Mouse (Mus musculus) MEL (cell line): ENCODE data around the gene Olfr718-ps1. TPM values are rescaled to one million over a fixed set of nuclear protein-coding genes. Genes with fewer than 3 reads are reported as not detected.

ENCODE experiments used
- DNase-seq: peaks from one replicate; pipeline ENCODE4 v3.0.0; 2011; ENCODE audit warnings: low read depth, low spot score
- H3K27ac ChIP-seq: 2 replicates; pipeline ENCODE4 v1.5.1; 2012; ENCODE audit warnings: low read depth, mild to moderate bottlenecking, control low read depth, low read length, moderate library complexity; ENCODE audit not compliant: control insufficient read depth
- H3K27me3 ChIP-seq, 2 experiments: fragments of 150-350 bp in 1 of 2; sonication (generic) in 1 of 2; 2 replicates each; pipeline ENCODE4 v1.6.1; 2012; ENCODE audit warnings: low read length in 2 of 2, mild to moderate bottlenecking in 2 of 2, improper control_type of control experiment in 1 of 2, moderate library complexity in 1 of 2; ENCODE audit not compliant: insufficient read depth in 2 of 2, control insufficient read depth in 1 of 2
- H3K36me3 ChIP-seq, 2 experiments: 2 replicates each; pipeline ENCODE4 v1.6.1; 2012 to 2014; ENCODE audit warnings: low read length in 2 of 2, improper control_type of control experiment in 1 of 2, inconsistent platforms in 1 of 2, mild to moderate bottlenecking in 1 of 2; ENCODE audit not compliant: insufficient read depth in 2 of 2, control insufficient read depth in 1 of 2
- H3K4me1 ChIP-seq, 2 experiments: fragments of 150-350 bp in 1 of 2; sonication (generic) in 1 of 2; 2 replicates each; pipeline ENCODE4 v1.6.1; 2012; ENCODE audit warnings: low read length in 2 of 2, improper control_type of control experiment in 1 of 2, mild to moderate bottlenecking in 1 of 2; ENCODE audit not compliant: insufficient read depth in 2 of 2, control insufficient read depth in 1 of 2
- H3K4me3 ChIP-seq, 2 experiments: fragments of 150-350 bp in 1 of 2; sonication (generic) in 1 of 2; 2 replicates each; pipeline ENCODE4 v1.5.1; 2012; ENCODE audit warnings: low read depth in 2 of 2, low read length in 2 of 2, mild to moderate bottlenecking in 2 of 2, moderate library complexity in 2 of 2, control low read depth in 1 of 2, improper control_type of control experiment in 1 of 2; ENCODE audit not compliant: control insufficient read depth in 1 of 2, insufficient read depth in 1 of 2
- H3K79me2 ChIP-seq: 2 replicates; pipeline ENCODE4 v1.6.1; 2012; ENCODE audit warnings: mild to moderate bottlenecking, low read length, moderate library complexity; ENCODE audit not compliant: control insufficient read depth, poor library complexity, insufficient read depth
- H3K9ac ChIP-seq: 2 replicates; pipeline ENCODE4 v1.6.1; 2012; ENCODE audit warnings: low read depth, mild to moderate bottlenecking, control low read depth, low read length, moderate library complexity; ENCODE audit not compliant: control insufficient read depth, poor library complexity, severe bottlenecking
- H3K9me3 ChIP-seq: fragments of 150-350 bp; sonication (generic); replicated peaks from 2 replicates; pipeline ENCODE4 v1.6.1; 2012; ENCODE audit warnings: mild to moderate bottlenecking, low read length, improper control_type of control experiment, moderate library complexity; ENCODE audit not compliant: insufficient read depth
- BHLHE40 ChIP-seq: IDR thresholded peaks from 2 replicates; pipeline ENCODE4 v1.6.1; 2012; ENCODE audit warnings: low read depth, mild to moderate bottlenecking, inconsistent platforms, low read length, improper control_type of control experiment, borderline replicate concordance
- CHD2 ChIP-seq: IDR thresholded peaks from 2 replicates; pipeline ENCODE4 v1.6.1; 2011; ENCODE audit warnings: low read length, improper control_type of control experiment
- CTCF ChIP-seq, 3 experiments: IDR thresholded peaks in 2 of 3; conservative IDR thresholded peaks in 1 of 3; 2 replicates each; pipeline ENCODE4 v1.5.1; 2011 to 2012; ENCODE audit warnings: low read length in 3 of 3, low read depth in 2 of 3, mild to moderate bottlenecking in 2 of 3, improper control_type of control experiment in 1 of 3, inconsistent platforms in 1 of 3, mixed read lengths in 1 of 3, moderate library complexity in 1 of 3; ENCODE audit not compliant: control insufficient read depth in 1 of 3, insufficient read depth in 1 of 3, poor library complexity in 1 of 3, severe bottlenecking in 1 of 3
- ELF1 ChIP-seq: IDR thresholded peaks from 2 replicates; pipeline ENCODE4 v1.6.1; 2014; ENCODE audit warnings: low read depth, mild to moderate bottlenecking, inconsistent platforms, low read length, improper control_type of control experiment, moderate library complexity
- MEF2A ChIP-seq: IDR thresholded peaks from 2 replicates; pipeline ENCODE4 v1.6.1; 2014; ENCODE audit warnings: low read depth, mild to moderate bottlenecking, inconsistent platforms, low read length, improper control_type of control experiment; ENCODE audit not compliant: poor library complexity, insufficient replicate concordance, severe bottlenecking; ENCODE audit errors: extremely low read depth
- MXI1 ChIP-seq: IDR thresholded peaks from 2 replicates; pipeline ENCODE4 v1.6.1; 2011; ENCODE audit warnings: mild to moderate bottlenecking, low read depth, low read length, improper control_type of control experiment
- MYB ChIP-seq: IDR thresholded peaks from 2 replicates; pipeline ENCODE4 v1.6.1; 2011; ENCODE audit warnings: mild to moderate bottlenecking, low read depth, low read length, improper control_type of control experiment
- MYC ChIP-seq: IDR thresholded peaks from 2 replicates; pipeline ENCODE4 v1.6.1; 2011; ENCODE audit warnings: low read depth, mild to moderate bottlenecking, low read length, improper control_type of control experiment, moderate library complexity
- POLR2AphosphoS5 ChIP-seq: IDR thresholded peaks from 2 replicates; pipeline ENCODE4 v1.6.1; 2012; ENCODE audit warnings: low read depth, borderline replicate concordance, mild to moderate bottlenecking, inconsistent platforms, low read length, moderate library complexity, mixed read lengths
- SMC3 ChIP-seq: IDR thresholded peaks from 2 replicates; pipeline ENCODE4 v1.6.1; 2011; ENCODE audit warnings: low read depth, low read length, improper control_type of control experiment
- TAL1 ChIP-seq: IDR thresholded peaks from 2 replicates; pipeline ENCODE4 v1.6.1; 2012; ENCODE audit warnings: mild to moderate bottlenecking, inconsistent platforms, low read length, moderate library complexity, mixed read lengths
- TBP ChIP-seq: IDR thresholded peaks from 2 replicates; pipeline ENCODE4 v1.8.0; 2011; ENCODE audit warnings: low read depth, low read length, improper control_type of control experiment
- USF1 ChIP-seq: IDR thresholded peaks from 2 replicates; pipeline ENCODE4 v1.6.1; 2014; ENCODE audit warnings: low read depth, mild to moderate bottlenecking, inconsistent platforms, low read length, improper control_type of control experiment, moderate library complexity
- ZNF384 ChIP-seq: IDR thresholded peaks from 2 replicates; pipeline ENCODE4 v1.6.1; 2012; ENCODE audit warnings: low read depth, mild to moderate bottlenecking, inconsistent platforms, low read length, improper control_type of control experiment
- polyA plus RNA-seq, 2 experiments: library from polyadenylated mRNA; stranded (reverse) in 1 of 2; unstranded in 1 of 2; fragments of >175 nt in 1 of 2; fragments of >200 nt in 1 of 2; gene quantifications; 2 replicates each; pipeline versions ENCODE4 v1.2.1 to v1.2.4; 2012; ENCODE audit warnings: low replicate concordance in 2 of 2, low read depth in 1 of 2; ENCODE audit not compliant: insufficient read length in 2 of 2, insufficient read depth in 1 of 2, missing spikeins in 1 of 2
- total RNA-seq: library from RNA; depleted of rRNA; stranded (reverse); fragments of 300-350 nt; gene quantifications from 2 replicates; pipeline ENCODE4 v1.2.3, GENCODE M21; 2012

Gene Olfr718-ps1
- total and polyA plus RNA-seq, 3 experiments = 0.01 TPM; not detected in 2

DNA sequence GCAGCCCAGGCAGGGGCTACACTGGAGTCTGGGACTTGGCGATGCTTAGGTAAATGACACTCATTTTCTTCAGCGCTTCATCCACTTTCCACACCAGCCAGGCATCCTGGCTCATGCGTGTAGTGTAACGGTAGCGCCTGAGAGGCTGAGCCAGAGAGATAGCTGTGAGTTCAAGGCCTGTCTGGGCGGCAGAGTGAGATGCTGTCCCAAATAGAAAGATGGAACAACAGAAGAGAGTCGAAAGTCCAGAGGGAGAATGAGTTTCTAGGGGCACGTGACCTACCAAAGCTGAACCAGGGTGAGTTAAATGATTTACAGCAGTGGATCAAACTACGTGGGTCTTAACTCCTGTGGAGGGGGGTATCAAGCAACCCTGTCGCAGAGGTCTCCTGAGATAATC lies 6.4 kb upstream of the Olfr718-ps1 start:
- no peaks in the 10 kb centered on the region for H3K36me3 ChIP-seq
- H3K27ac ChIP-seq = no peak overlapping the region
- TF ChIP-seq MYC (no peak), MEF2A (no peak), ZNF384 (no peak), MYB (no peak), CHD2 (no peak), BHLHE40 (no peak), USF1 (no peak), POLR2AphosphoS5 (no peak), MXI1 (no peak), TAL1 (no peak), SMC3 (no peak), CTCF (IDR thresholded peaks at IDR 0.05 in 2 of 3, conservative IDR thresholded peaks at IDR 0.05 in 1 of 3; ENCODE audit: control insufficient read depth in 1 of 3, insufficient read depth in 1 of 3, low read depth in 2 of 3, low read length in 3 of 3, poor library complexity in 1 of 3, severe bottlenecking in 1 of 3) (no peak), ELF1 (no peak)
- peaks cover 0 to 2% of the 10 kb centered on the region in 2 experiments; a peak in 1 of 4 replicates for H3K27me3 ChIP-seq
- no peaks in the 10 kb centered on the region for H3K79me2 ChIP-seq
- H3K4me3 ChIP-seq = no peak overlapping the region
- H3K4me1 ChIP-seq = no peaks in the 10 kb centered on the region; a peak in 1 of 4 replicates
- no peaks in the 10 kb centered on the region for H3K9me3 ChIP-seq
- no peak overlapping the region for H3K9ac ChIP-seq
- DNase-seq = no peak

- no peak overlapping the region for H3K27ac ChIP-seq
- no peaks in the 10 kb centered on the region for H3K36me3 ChIP-seq
- H3K27me3 ChIP-seq = no peaks in the 10 kb centered on the region
- TF ChIP-seq MYB = no peak
- peak in 2 of 3 experiments; percentile 2 to 28; a peak in 1 of 6 replicates for TF ChIP-seq CTCF (IDR thresholded peaks at IDR 0.05 in 2 of 3, conservative IDR thresholded peaks at IDR 0.05 in 1 of 3; ENCODE audit: control insufficient read depth in 1 of 3, insufficient read depth in 1 of 3, low read depth in 2 of 3, low read length in 3 of 3, poor library complexity in 1 of 3, severe bottlenecking in 1 of 3)
- DNase-seq = no peak
- H3K9me3 ChIP-seq = no peaks in the 10 kb centered on the region
- no peak overlapping the region for H3K4me3 ChIP-seq
- H3K79me2 ChIP-seq = no peaks in the 10 kb centered on the region
- H3K9ac ChIP-seq = no peak overlapping the region
- no peaks in the 10 kb centered on the region for H3K4me1 ChIP-seq
Observed at GRCm38 (mm10) chr5:143150044-143150443, 2.7 kb upstream of the Olfr718-ps1 start.

- no peak for DNase-seq
- Histone ChIP-seq H3K79me2 (no peaks in the 10 kb centered on the region), H3K4me1 (no peaks in the 10 kb centered on the region), H3K9ac (no peak overlapping the region), H3K27me3 (no peaks in the 10 kb centered on the region), H3K4me3 (no peak overlapping the region), H3K27ac (no peak overlapping the region), H3K36me3 (no peaks in the 10 kb centered on the region), H3K9me3 (no peaks in the 10 kb centered on the region)
- TF ChIP-seq SMC3 = peak; percentile 17; the same call in 1 of the 2 replicates
- peak in 2 of 3 experiments; percentile 25 to 27; a peak in 2 of 6 replicates for TF ChIP-seq CTCF (IDR thresholded peaks at IDR 0.05 in 2 of 3, conservative IDR thresholded peaks at IDR 0.05 in 1 of 3; ENCODE audit: control insufficient read depth in 1 of 3, insufficient read depth in 1 of 3, low read depth in 2 of 3, low read length in 3 of 3, poor library complexity in 1 of 3, severe bottlenecking in 1 of 3)
- TF ChIP-seq TBP = no peak
Observed at GRCm38 (mm10) chr5:143149536-143149935, 2.2 kb upstream of the Olfr718-ps1 start.
